Mouse (Mus musculus) heart, embryonic 11.5 days (tissue): ENCODE measurements around the gene Zfp42. TPM values are rescaled to one million over a fixed set of nuclear protein-coding genes. Genes with fewer than 3 reads are reported as not detected.

Source experiments
- polyA plus RNA-seq: library from polyadenylated mRNA; unstranded; fragments of >200 nt; fragmentation: Nextera tagmentation; extraction: Ambion mirVana; gene quantifications from 2 replicates; pipeline ENCODE4 v1.2.1, GENCODE M21; 2014

Zfp42 gene
- polyA plus RNA-seq, 1 experiment from 2014 or later = not detected

Other genes starting within 250 kb of the Zfp42 start
- not detected in 2 replicates for gene Triml1, start 165.5 kb downstream of the Zfp42 start, polyA plus RNA-seq
- not detected in 2 replicates for gene Triml2, start 126.4 kb downstream of the Zfp42 start, polyA plus RNA-seq
- not detected in 2 replicates for gene Adam26b, start 221.1 kb upstream of the Zfp42 start, polyA plus RNA-seq